Mouse (Mus musculus): ENCODE results near the gene Katnal1. TPM values are rescaled to one million over a fixed set of nuclear protein-coding genes. Genes with fewer than 3 reads are reported as not detected.

The Katnal1 gene
- total and polyA plus RNA-seq, 3 experiments: 12.8 to 14.8 TPM; not detected in 1

DNA sequence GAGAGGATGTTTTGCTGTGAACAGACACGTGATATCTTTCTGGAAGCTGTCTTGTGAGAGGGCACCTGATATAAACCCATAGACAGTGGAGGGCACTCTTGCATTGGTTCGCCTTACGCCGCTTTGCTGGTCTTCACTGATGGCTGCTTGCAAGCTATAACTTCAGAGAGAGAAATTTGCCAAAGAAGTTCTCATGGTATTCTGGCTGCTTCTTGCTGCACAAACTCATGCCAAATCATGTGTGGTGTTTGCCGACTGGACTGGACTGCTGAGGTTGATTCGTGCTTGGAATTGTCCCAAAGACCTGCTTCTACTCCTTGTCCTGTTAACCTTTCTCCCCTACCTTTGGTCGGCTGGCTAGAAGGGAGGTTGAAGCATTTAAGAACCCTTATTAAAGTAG is 29.8 kb downstream of the Katnal1 start:
- no peak overlapping the region for H3K27ac ChIP-seq (ENCODE audit: control insufficient read depth, low read depth, low read length)
- DNase-seq (ENCODE audit: low read depth, low spot score): no peak
- H3K4me1 ChIP-seq (ENCODE audit: control insufficient read depth in 1 of 2, insufficient read depth in 2 of 2, low read length in 2 of 2): peaks cover 21 to 36% of the 10 kb centered on the region in 2 experiments
- H3K36me3 ChIP-seq (ENCODE audit: control insufficient read depth in 1 of 2, insufficient read depth in 2 of 2, low read length in 2 of 2): peaks cover 2 to 39% of the 10 kb centered on the region in 2 experiments; a peak in 3 of 4 replicates
- TF ChIP-seq RAD21 (IDR thresholded peaks at IDR 0.05; ENCODE audit: low read depth, low read length) (no peak), ZC3H11A (IDR thresholded peaks at IDR 0.05; ENCODE audit: low read depth, low read length) (no peak), JUND (IDR thresholded peaks at IDR 0.05; ENCODE audit: low read depth, low read length) (no peak), USF1 (IDR thresholded peaks at IDR 0.05; ENCODE audit: low read depth, low read length) (no peak), USF2 (IDR thresholded peaks at IDR 0.05; ENCODE audit: borderline replicate concordance in 1 of 2, insufficient read depth in 1 of 2, low read depth in 1 of 2, low read length in 2 of 2) (no peak), RCOR1 (IDR thresholded peaks at IDR 0.05; ENCODE audit: low read depth, low read length) (no peak), SIN3A (IDR thresholded peaks at IDR 0.05; ENCODE audit: low read length) (no peak), MEF2A (IDR thresholded peaks at IDR 0.05; ENCODE audit: extremely low read depth, insufficient replicate concordance, low read depth, low read length, poor library complexity, severe bottlenecking) (no peak)
- H3K27me3 ChIP-seq (ENCODE audit: control insufficient read depth in 1 of 2, insufficient read depth in 2 of 2, low read length in 2 of 2): no peaks in the 10 kb centered on the region
- no peak overlapping the region for H3K9ac ChIP-seq (ENCODE audit: control insufficient read depth, low read depth, low read length, poor library complexity, severe bottlenecking)
- H3K9me3 ChIP-seq (replicated peaks; ENCODE audit: insufficient read depth, low read length): no peaks in the 10 kb centered on the region
- no peak overlapping the region for H3K4me3 ChIP-seq (ENCODE audit: control insufficient read depth in 1 of 2, insufficient read depth in 1 of 2, low read depth in 2 of 2, low read length in 2 of 2)
- no peaks in the 10 kb centered on the region for H3K79me2 ChIP-seq (ENCODE audit: control insufficient read depth, insufficient read depth, low read length, poor library complexity)

DNA sequence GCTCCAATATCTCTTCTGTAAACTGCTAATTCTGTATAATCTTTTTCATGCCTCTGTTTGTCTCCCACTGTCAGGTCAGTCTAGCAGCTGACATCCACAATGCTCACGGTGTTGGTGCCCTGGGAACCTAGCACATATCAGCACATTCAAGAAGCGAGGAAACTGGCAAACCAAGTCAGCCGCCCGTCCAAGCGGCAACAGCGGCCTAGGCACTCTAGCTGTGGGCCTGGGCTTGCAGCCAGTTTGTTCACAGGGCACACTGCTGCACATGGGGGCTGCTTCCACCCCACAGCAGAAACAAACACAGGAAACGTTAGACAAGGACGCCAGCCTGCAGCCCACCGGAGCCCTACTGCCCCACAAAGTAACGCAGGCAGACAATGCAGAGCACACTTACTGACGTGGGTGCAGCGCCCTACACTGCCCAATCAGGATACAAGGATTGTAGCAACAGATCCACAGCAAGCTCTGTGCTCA is 31.1 kb downstream of the Katnal1 start:
- Histone ChIP-seq H3K27me3 (ENCODE audit: control insufficient read depth in 1 of 2, insufficient read depth in 2 of 2, low read length in 2 of 2) (no peaks in the 10 kb centered on the region), H3K9me3 (replicated peaks; ENCODE audit: insufficient read depth, low read length) (no peaks in the 10 kb centered on the region), H3K27ac (ENCODE audit: control insufficient read depth, low read depth, low read length) (peak overlapping the region; percentile 99), H3K4me1 (ENCODE audit: control insufficient read depth in 1 of 2, insufficient read depth in 2 of 2, low read length in 2 of 2) (peaks cover 14 to 29% of the 10 kb centered on the region in 2 experiments), H3K9ac (ENCODE audit: control insufficient read depth, low read depth, low read length, poor library complexity, severe bottlenecking) (peak overlapping the region; percentile 65), H3K79me2 (ENCODE audit: control insufficient read depth, insufficient read depth, low read length, poor library complexity) (no peaks in the 10 kb centered on the region), H3K36me3 (ENCODE audit: control insufficient read depth in 1 of 2, insufficient read depth in 2 of 2, low read length in 2 of 2) (peaks cover 0 to 26% of the 10 kb centered on the region in 2 experiments; a peak in 2 of 4 replicates), H3K4me3 (ENCODE audit: control insufficient read depth in 1 of 2, insufficient read depth in 1 of 2, low read depth in 2 of 2, low read length in 2 of 2) (peak overlapping the region; percentile 38 to 45)
- peak; percentile 91 for DNase-seq (ENCODE audit: low read depth, low spot score)
- peak; percentile 77; the same call in 1 of the 2 replicates for TF ChIP-seq TBP (IDR thresholded peaks at IDR 0.05; ENCODE audit: low read depth, low read length)
- TF ChIP-seq HCFC1 (IDR thresholded peaks at IDR 0.05; ENCODE audit: low read depth, low read length): peak; percentile 33; the same call in 1 of the 2 replicates
- no peak; the same call in 1 of the 2 replicates for TF ChIP-seq SMC3 (IDR thresholded peaks at IDR 0.05; ENCODE audit: low read depth, low read length)
- TF ChIP-seq MXI1 (IDR thresholded peaks at IDR 0.05; ENCODE audit: low read depth, low read length): peak; percentile 77
- TF ChIP-seq ETS1 (IDR thresholded peaks at IDR 0.05; ENCODE audit: low read depth, low read length): peak; percentile 65
- no peak for TF ChIP-seq TCF12 (IDR thresholded peaks at IDR 0.05; ENCODE audit: low read depth, low read length)
- peak; percentile 53 for TF ChIP-seq MAZ (IDR thresholded peaks at IDR 0.05; ENCODE audit: low read depth, low read length)
- no peak for TF ChIP-seq MEF2A (IDR thresholded peaks at IDR 0.05; ENCODE audit: extremely low read depth, insufficient replicate concordance, low read depth, low read length, poor library complexity, severe bottlenecking)
- no peak for TF ChIP-seq ZC3H11A (IDR thresholded peaks at IDR 0.05; ENCODE audit: low read depth, low read length)
- TF ChIP-seq ZMIZ1 (IDR thresholded peaks at IDR 0.05; ENCODE audit: low read depth, low read length): peak; percentile 82
- no peak for TF ChIP-seq USF1 (IDR thresholded peaks at IDR 0.05; ENCODE audit: low read depth, low read length)
- no peak for TF ChIP-seq ELF1 (IDR thresholded peaks at IDR 0.05; ENCODE audit: low read depth, low read length)
- 0 out of 2 replicates have a peak, but pooled peaks have one; percentile 2 for TF ChIP-seq BHLHE40 (IDR thresholded peaks at IDR 0.05; ENCODE audit: borderline replicate concordance, low read depth, low read length)
- TF ChIP-seq MYC (IDR thresholded peaks at IDR 0.05; ENCODE audit: low read depth, low read length): 0 out of 2 replicates have a peak, but pooled peaks have one; percentile 53
- TF ChIP-seq RAD21 (IDR thresholded peaks at IDR 0.05; ENCODE audit: low read depth, low read length): no peak
- no peak for TF ChIP-seq GABPA (IDR thresholded peaks at IDR 0.05; ENCODE audit: low read depth, low read length)
- TF ChIP-seq POLR2AphosphoS2 (IDR thresholded peaks at IDR 0.05; ENCODE audit: low read length): peak; percentile 67; the same call in 1 of the 2 replicates
- TF ChIP-seq SIN3A (IDR thresholded peaks at IDR 0.05; ENCODE audit: low read length): no peak; the same call in 1 of the 2 replicates
- no peak for TF ChIP-seq EP300 (IDR thresholded peaks at IDR 0.05; ENCODE audit: low read depth in 1 of 2, low read length in 2 of 2)
- no peak for TF ChIP-seq POLR2AphosphoS5 (IDR thresholded peaks at IDR 0.05; ENCODE audit: borderline replicate concordance, low read depth, low read length)
- TF ChIP-seq USF2 (IDR thresholded peaks at IDR 0.05; ENCODE audit: borderline replicate concordance in 1 of 2, insufficient read depth in 1 of 2, low read depth in 1 of 2, low read length in 2 of 2): no peak
- peak; percentile 87 for TF ChIP-seq NELFE (IDR thresholded peaks at IDR 0.05; ENCODE audit: low read depth, low read length)
- 0 out of 2 replicates have a peak, but pooled peaks have one; percentile 76 for TF ChIP-seq UBTF (IDR thresholded peaks at IDR 0.05; ENCODE audit: borderline replicate concordance, insufficient read depth, low read depth, low read length)
- no peak for TF ChIP-seq NRF1 (IDR thresholded peaks at IDR 0.05; ENCODE audit: insufficient read depth, low read depth, low read length, poor library complexity, severe bottlenecking)
- no peak for TF ChIP-seq JUND (IDR thresholded peaks at IDR 0.05; ENCODE audit: low read depth, low read length)
- TF ChIP-seq POLR2A (IDR thresholded peaks at IDR 0.05; ENCODE audit: control insufficient read depth in 1 of 2, insufficient read depth in 1 of 2, low read depth in 1 of 2, low read length in 2 of 2, poor library complexity in 1 of 2): peak; percentile 68 to 78; a peak in 2 of 4 replicates
- peak; percentile 93 for TF ChIP-seq CHD1 (IDR thresholded peaks at IDR 0.05; ENCODE audit: low read depth, low read length)
